Mouse (Mus musculus): ENCODE data around the gene Fbxo39.

The Fbxo39 gene

DNA sequence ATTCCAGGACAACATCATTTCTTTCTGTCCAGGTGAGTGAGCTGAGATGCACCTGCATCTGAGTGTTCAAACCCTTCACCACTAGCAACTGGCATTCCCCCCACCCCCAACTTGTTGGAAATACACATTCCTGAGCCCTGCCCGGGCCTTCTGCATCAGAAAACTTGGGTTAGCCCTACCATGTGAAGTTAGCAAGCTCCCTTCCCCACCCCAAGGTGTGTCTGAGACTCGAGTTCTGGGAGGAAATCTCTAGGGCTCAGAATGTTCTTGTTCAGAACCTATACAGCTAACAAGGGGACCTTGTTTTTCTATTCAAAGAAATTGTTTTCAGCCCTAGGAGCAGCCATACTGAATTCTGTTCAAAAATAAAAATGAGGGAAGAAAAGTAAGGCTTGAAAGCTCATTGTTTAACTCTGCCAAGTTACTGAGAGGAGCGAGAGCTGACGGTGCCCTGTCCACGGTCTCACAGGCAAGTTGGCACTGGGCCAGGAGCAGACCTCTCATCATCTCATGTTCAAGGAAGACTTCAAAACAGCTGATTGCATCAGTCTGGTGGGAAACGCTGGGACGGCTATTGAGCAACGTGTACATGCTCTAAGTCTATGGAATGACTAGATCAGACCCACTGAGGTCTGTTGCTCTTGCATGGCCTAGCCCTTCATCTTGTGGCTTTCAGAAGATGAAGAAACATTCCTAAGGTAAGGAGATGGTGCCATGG lies 49.4 kb downstream of the Fbxo39 start:
- DNase-seq (ENCODE audit: low spot score) = no peak

DNA sequence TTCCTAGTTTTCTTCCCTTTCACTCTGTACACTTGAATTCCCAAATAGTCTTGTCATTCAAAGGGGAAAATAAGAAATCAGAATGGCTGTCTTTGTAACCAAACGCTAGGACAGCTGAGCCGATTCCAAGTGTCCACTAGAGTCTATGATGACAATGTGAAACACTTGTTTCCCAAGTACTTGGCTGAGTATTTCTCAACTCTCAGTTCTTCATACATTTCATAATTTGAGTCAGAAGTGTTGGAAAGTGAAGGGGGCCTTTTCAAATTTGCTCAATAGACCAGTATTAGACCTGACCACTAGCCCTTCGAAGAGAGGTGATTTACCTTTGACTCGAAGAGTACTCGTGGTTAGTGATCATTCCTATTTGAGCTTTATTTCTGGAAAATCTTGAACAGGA lies 50.3 kb downstream of the Fbxo39 start:
- no peak for DNase-seq (ENCODE audit: low spot score)

DNA sequence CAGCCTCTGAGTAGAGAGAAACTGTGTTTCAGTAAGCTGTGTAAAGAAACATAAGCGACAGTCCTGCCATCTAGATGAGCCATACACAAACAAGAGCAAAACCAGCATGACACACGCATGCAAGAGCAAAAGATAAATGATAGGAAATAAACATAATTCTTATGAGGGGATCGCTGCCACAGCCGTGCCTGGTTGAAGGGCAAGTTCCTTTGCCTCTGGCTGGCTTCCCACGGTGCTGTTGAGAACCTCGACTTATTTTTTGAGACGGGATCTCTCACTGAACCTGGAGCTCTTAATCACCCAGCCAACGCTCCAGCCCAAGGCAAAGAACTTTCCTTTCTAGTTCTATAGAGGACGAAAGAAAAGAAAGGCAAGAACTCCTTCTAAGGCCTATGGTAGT lies 51.9 kb downstream of the Fbxo39 start:
- no peak for DNase-seq (ENCODE audit: low spot score)

- DNase-seq (ENCODE audit: low spot score) = no peak
These were observed 53.9 kb downstream of the Fbxo39 start for GRCm38 (mm10) chr11:72367934-72368674.

Measured in ovary, postnatal 14 days (tissue).